Mouse (Mus musculus): ENCODE results near the gene Kif13a. TPM values are rescaled to one million over a fixed set of nuclear protein-coding genes. Genes with fewer than 3 reads are reported as not detected.

Kif13a gene
- polyA plus RNA-seq, 1 experiment from 2014 or later = 17.9 TPM

DNA sequence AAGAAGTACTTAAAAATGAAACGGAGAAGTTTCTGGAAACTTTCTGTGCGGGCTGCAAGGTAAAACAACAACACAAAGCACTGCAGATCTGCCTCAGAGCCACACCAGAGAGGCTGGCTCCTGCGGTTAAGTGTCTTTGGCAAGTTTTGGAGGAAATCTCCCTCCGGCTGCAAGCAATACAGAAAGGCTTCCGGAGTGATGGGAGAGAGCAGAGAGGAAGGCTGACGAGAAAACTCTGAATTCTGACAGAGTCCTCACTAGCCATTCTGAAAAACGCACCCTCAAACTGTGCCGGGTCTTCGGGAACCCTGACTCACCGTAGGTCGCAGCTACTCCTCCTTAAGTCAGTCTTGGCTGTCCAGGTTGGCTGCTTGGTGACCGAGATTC, 193.2 kb downstream of the Kif13a start:
- Histone ChIP-seq H3K4me2 (peak overlapping the region; percentile 83), H3K36me3 (no peaks in the 10 kb centered on the region), H3K9ac (peak overlapping the region; percentile 1; the same call in 1 of the 2 replicates), H3K27me3 (replicated peaks) (no peaks in the 10 kb centered on the region), H3K27ac (no peak overlapping the region), H3K4me1 (peaks cover 3% of the 10 kb centered on the region; the same call in 1 of the 2 replicates), H3K9me3 (no peaks in the 10 kb centered on the region), H3K4me3 (replicated peaks) (peak overlapping the region; percentile 48)
- no peak for ATAC-seq (ENCODE audit: insufficient read depth, low FRiP score, low read depth)
- WGBS = 2% methylated on average over 12 of the region's 12 CpGs

GRCm38 (mm10) chr13:46735808-46736478, 193.7 kb downstream of the Kif13a start:
- peak; percentile 76; the same call in 1 of the 2 replicates for ATAC-seq (ENCODE audit: insufficient read depth, low FRiP score, low read depth)
- no peaks in the 10 kb centered on the region for H3K27me3 ChIP-seq (replicated peaks)
- H3K9ac ChIP-seq = peak overlapping the region; percentile 1; the same call in 1 of the 2 replicates
- H3K27ac ChIP-seq = 0 out of 2 replicates have a peak overlapping the region, but pooled peaks have one; percentile 17
- H3K4me1 ChIP-seq = peaks cover 3% of the 10 kb centered on the region; the same call in 1 of the 2 replicates
- H3K4me2 ChIP-seq = peak overlapping the region; percentile 83
- no peaks in the 10 kb centered on the region for H3K9me3 ChIP-seq
- WGBS = under 1% methylated on average over 20 of the region's 20 CpGs
- no peaks in the 10 kb centered on the region for H3K36me3 ChIP-seq
- H3K4me3 ChIP-seq (replicated peaks) = peak overlapping the region; percentile 48

DNA sequence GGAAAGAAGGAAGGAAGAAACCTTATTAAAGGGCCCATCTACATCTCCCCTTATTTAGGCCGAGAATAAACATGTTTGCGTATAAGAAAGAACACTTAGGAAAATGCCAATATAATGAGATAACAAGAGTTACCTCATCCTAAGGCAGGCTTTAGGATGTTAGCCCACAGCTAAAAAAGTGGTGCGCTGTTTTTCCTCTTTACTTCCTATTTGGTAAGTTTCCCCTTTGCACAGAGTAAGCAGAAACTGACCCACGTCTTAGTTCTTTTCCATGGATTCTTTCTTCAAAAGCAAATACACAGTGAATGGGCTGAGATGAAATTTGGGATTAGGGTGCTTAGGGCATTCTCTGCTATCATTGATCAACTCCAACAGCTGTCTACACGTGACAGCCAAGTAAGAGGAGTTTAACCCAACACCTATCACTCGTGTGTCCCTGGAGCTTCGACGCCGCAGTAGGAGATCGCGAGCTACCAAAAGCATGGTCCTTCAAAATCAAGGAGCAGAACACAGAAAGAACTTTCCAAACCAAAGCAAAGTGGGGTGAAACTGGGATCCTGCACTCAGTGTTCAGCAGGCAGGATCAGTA, 194.4 kb downstream of the Kif13a start:
- 32% methylated on average over 11 of the region's 11 CpGs for WGBS
- Histone ChIP-seq H3K4me3 (replicated peaks) (peak overlapping the region; percentile 48), H3K27me3 (replicated peaks) (no peaks in the 10 kb centered on the region), H3K4me1 (peaks cover 3% of the 10 kb centered on the region; the same call in 1 of the 2 replicates), H3K4me2 (peak overlapping the region; percentile 83), H3K9me3 (no peaks in the 10 kb centered on the region), H3K27ac (no peak overlapping the region), H3K36me3 (no peaks in the 10 kb centered on the region), H3K9ac (peak overlapping the region; percentile 27; the same call in 1 of the 2 replicates)
- no peak for ATAC-seq (ENCODE audit: insufficient read depth, low FRiP score, low read depth)

DNA sequence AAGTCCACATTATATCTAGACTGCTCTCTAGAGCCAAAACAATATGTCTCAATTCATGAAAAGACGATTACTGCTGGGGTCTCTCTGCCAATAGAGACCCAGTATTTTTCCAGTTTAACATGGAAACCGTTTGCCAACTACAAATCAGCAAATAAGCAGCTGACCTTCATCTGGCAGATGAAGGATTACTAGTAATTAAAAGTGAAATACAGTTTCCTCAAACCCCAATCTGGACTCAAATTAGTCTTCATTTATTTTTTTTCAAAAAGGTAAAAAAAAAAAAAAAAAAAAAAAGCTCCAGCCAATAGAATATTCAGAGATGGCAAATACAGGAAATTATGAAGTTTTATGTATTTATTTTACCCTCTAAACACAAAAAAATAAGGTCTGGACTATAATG, 199.7 kb downstream of the Kif13a start:
- WGBS = 68% methylated on average over 2 of the region's 2 CpGs
- H3K27ac ChIP-seq = no peak overlapping the region
- H3K9me3 ChIP-seq = no peaks in the 10 kb centered on the region
- H3K4me3 ChIP-seq (replicated peaks) = no peak overlapping the region
- H3K9ac ChIP-seq = no peak overlapping the region
- ATAC-seq (ENCODE audit: insufficient read depth, low FRiP score, low read depth) = no peak
- no peaks in the 10 kb centered on the region for H3K36me3 ChIP-seq
- H3K27me3 ChIP-seq (replicated peaks) = no peaks in the 10 kb centered on the region
- H3K4me1 ChIP-seq = peaks cover 4% of the 10 kb centered on the region; the same call in 1 of the 2 replicates
- H3K4me2 ChIP-seq = no peak overlapping the region

DNA sequence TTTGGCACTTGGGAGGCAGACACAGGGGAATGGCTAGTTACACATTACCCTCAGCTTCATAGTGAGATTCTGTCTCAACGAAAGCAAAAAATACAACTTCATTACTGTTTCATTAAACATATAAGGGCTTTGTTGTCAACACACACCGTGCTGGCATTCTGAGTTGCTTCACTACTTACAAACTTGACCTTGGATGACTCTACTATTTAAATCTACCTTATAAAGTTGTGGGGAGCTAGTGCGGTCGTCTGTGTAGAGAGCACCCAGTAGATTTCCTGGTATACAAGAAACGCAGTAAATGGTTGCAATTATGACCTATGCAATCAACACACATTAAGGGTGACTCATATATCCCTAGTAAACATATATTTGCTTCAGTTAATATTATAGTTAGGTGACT, 201.3 kb downstream of the Kif13a start:
- Histone ChIP-seq H3K27me3 (replicated peaks) (no peaks in the 10 kb centered on the region), H3K4me3 (replicated peaks) (peak overlapping the region; percentile 73), H3K4me2 (peak overlapping the region; percentile 57), H3K27ac (peak overlapping the region; percentile 26; the same call in 1 of the 2 replicates), H3K9me3 (no peaks in the 10 kb centered on the region), H3K4me1 (peaks cover 7% of the 10 kb centered on the region), H3K36me3 (no peaks in the 10 kb centered on the region), H3K9ac (peak overlapping the region; percentile 29; the same call in 1 of the 2 replicates)
- no peak for ATAC-seq (ENCODE audit: insufficient read depth, low FRiP score, low read depth)
- 28% methylated on average over 5 of the region's 5 CpGs for WGBS

DNA sequence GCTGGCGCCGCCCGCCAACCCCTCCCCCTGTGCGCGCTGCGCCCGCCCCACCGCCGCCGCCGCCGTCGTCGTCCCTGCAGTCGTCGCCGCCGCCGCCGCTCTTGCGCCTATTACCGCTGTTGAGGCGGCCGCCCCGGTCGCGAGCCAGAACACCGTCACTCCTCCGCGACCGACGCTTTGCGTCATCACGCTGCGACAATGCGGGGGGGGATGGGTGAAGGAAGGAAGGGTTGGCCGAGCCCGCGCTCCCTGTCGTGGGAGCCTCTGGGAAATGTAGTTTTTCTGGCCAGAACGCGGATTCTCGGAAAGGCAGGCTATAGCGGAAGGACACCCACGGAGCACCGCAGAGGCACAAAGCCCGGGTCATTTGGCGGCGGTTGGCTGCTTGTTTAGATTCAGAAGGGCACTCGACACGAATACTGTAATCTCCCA, 201.8 kb downstream of the Kif13a start, which contains the start of gene Nup153:
TSS of gene Nup153 (minus strand) at position 104 of the 432 bp plus-strand sequence.
- H3K4me2 ChIP-seq = peak within 1 kb of the TSS; percentile 70
- under 1% methylated on average over 41 of the region's 51 CpGs for WGBS

GRCm38 (mm10) chr13:46727038-46727836, 202.4 kb downstream of the Kif13a start:
- peak overlapping the region; percentile 70 for H3K4me2 ChIP-seq
- H3K9me3 ChIP-seq = no peaks in the 10 kb centered on the region
- H3K36me3 ChIP-seq = no peaks in the 10 kb centered on the region
- peak overlapping the region; percentile 71 for H3K9ac ChIP-seq
- H3K27me3 ChIP-seq (replicated peaks) = no peaks in the 10 kb centered on the region
- WGBS = under 1% methylated on average over 62 of the region's 85 CpGs
- ATAC-seq (ENCODE audit: insufficient read depth, low FRiP score, low read depth) = peak; percentile 74
- H3K4me3 ChIP-seq (replicated peaks) = peak overlapping the region; percentile 73
- peaks cover 7% of the 10 kb centered on the region for H3K4me1 ChIP-seq
- peak overlapping the region; percentile 96 for H3K27ac ChIP-seq

More for the DNA sequence above, 201.8 kb downstream of the Kif13a start, which contains the start of gene Nup153:
- H3K27ac ChIP-seq = peak within 1 kb of the TSS; percentile 96
- peaks cover 7% of the 10 kb centered on the region for H3K4me1 ChIP-seq
- H3K9ac ChIP-seq = peak within 1 kb of the TSS; percentile 71
- no peaks in the 10 kb centered on the region for H3K9me3 ChIP-seq
- no peaks in the 10 kb centered on the region for H3K27me3 ChIP-seq (replicated peaks)
- ATAC-seq (ENCODE audit: insufficient read depth, low FRiP score, low read depth) = peak; percentile 86
- peak within 1 kb of the TSS; percentile 73 for H3K4me3 ChIP-seq (replicated peaks)
- no peaks in the 10 kb centered on the region for H3K36me3 ChIP-seq

DNA sequence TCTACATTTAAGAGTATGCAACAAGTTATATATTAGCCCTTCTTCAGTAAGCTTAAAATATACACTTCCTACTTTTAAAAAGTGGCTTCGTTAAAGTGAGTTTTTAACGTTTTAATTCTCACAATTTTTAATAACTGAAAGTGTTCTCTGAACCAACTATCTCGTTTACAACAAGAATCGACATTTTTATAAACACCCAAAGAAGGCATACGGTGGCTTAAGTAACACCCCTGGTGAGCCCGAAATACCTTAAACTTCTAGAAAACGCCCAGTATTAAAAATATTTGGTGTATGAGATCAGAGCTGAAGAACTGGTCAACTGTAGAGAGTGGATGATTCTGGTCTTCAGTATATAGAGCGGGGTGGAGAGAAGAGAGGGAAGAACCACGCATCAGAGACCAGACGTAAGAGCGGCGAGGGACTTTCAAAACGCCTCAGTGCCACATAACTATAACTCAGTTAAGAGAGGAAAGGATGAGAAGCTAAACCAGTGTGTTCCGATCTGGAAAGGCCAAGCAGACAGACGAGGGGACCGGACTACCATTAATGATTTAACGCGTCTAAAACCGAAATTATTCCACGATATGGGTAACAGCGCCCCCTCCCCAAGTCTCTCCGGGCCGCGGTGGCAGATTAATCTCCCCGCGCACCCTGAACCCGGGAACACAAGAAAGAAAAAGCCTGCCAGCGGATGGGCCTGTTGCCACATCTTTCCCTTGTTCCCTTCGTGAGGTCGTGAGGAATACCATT, 203.2 kb downstream of the Kif13a start:
- Histone ChIP-seq H3K9ac (peak overlapping the region; percentile 71), H3K27ac (peak overlapping the region; percentile 96), H3K4me3 (replicated peaks) (peak overlapping the region; percentile 73), H3K4me1 (peaks cover 7% of the 10 kb centered on the region), H3K9me3 (no peaks in the 10 kb centered on the region), H3K4me2 (peak overlapping the region; percentile 70), H3K36me3 (no peaks in the 10 kb centered on the region), H3K27me3 (replicated peaks) (no peaks in the 10 kb centered on the region)
- no peak for ATAC-seq (ENCODE audit: insufficient read depth, low FRiP score, low read depth)
- under 1% methylated on average over 29 of the region's 30 CpGs for WGBS

DNA sequence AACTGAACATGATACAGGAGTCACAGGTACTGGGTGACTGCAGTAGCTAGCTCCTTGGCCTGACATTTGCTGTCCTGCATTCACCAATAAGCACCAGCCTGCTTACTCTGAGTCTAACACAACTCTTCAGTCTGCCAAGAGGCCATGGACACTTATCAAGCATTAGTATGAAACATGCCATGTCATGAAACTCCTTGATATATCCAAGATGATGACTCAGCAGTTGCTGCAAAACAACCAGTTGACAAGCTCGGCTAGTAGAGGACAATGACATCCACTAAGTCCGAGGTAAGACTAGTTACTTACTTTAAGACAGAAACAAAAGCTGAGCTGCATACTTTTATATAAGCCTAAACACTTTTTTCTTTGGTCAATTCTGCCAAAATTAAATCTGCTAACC, 204.4 kb downstream of the Kif13a start:
- no peak overlapping the region for H3K4me3 ChIP-seq (replicated peaks)
- H3K27ac ChIP-seq = no peak overlapping the region
- ATAC-seq (ENCODE audit: insufficient read depth, low FRiP score, low read depth) = no peak
- peak overlapping the region; percentile 29; the same call in 1 of the 2 replicates for H3K4me2 ChIP-seq
- no peaks in the 10 kb centered on the region for H3K9me3 ChIP-seq
- no peaks in the 10 kb centered on the region for H3K27me3 ChIP-seq (replicated peaks)
- no peak overlapping the region for H3K9ac ChIP-seq
- H3K4me1 ChIP-seq = peaks cover 7% of the 10 kb centered on the region
- WGBS = 23% methylated on average over 2 of the region's 2 CpGs
- H3K36me3 ChIP-seq = no peaks in the 10 kb centered on the region

DNA sequence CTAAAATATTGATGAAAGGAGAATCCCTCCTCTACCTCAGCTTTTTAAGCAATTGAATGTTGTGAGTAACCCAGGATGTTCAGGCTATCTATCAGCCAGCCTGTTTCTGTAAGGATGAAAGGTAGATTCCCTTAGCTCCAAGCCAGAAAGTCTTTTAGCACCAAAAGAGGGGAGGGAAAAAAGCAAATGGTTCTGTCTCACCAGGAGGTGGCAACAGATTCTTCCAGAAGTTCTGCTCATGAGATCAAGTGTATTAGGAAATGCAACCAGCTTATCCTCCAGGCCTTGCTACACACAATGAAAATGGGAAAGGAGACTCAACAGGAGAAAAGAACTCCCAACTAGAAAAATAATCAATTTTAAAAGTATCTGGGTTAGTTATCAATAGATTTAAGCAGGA, 205.3 kb downstream of the Kif13a start:
- Histone ChIP-seq H3K36me3 (no peaks in the 10 kb centered on the region), H3K4me1 (peaks cover 7% of the 10 kb centered on the region), H3K9ac (no peak overlapping the region), H3K9me3 (no peaks in the 10 kb centered on the region), H3K27ac (no peak overlapping the region), H3K4me2 (no peak overlapping the region), H3K27me3 (replicated peaks) (no peaks in the 10 kb centered on the region), H3K4me3 (replicated peaks) (no peak overlapping the region)
- no peak for ATAC-seq (ENCODE audit: insufficient read depth, low FRiP score, low read depth)

GRCm38 (mm10) chr13:46721009-46721408, 208.7 kb downstream of the Kif13a start:
- ATAC-seq (ENCODE audit: insufficient read depth, low FRiP score, low read depth) = no peak
- Histone ChIP-seq H3K4me3 (replicated peaks) (no peak overlapping the region), H3K36me3 (peaks cover 3% of the 10 kb centered on the region; the same call in 1 of the 2 replicates), H3K27ac (no peak overlapping the region), H3K9me3 (no peaks in the 10 kb centered on the region), H3K9ac (no peak overlapping the region), H3K4me1 (peaks cover 7% of the 10 kb centered on the region), H3K27me3 (replicated peaks) (no peaks in the 10 kb centered on the region), H3K4me2 (no peak overlapping the region)

Data from stomach, embryonic 15.5 days (tissue).